Mouse (Mus musculus): ENCODE data around the gene 2010111I01Rik. TPM values are rescaled to one million over a fixed set of nuclear protein-coding genes. Genes with fewer than 3 reads are reported as not detected.

Gene 2010111I01Rik
- total and polyA plus RNA-seq, 3 experiments, result 13.3 to 19.8 (median 14.4) TPM

- dilution Hi-C loops (cut with MboI; ENCODE audit: extremely low pct_ligation_motif_present, extremely low pct_unique_long_range_greater_than_20kb, low sequenced_read_pairs), result no loop called here
- H3K4me3 ChIP-seq (replicated peaks in 1 of 3; ENCODE audit: low read depth in 2 of 3, low read length in 2 of 3, poor library complexity in 1 of 3), result no peak overlapping the region
- in situ Hi-C loops (cut with MboI; ENCODE audit: low pct_ligation_motif_present, low pct_unique_long_range_greater_than_20kb, low sequenced_read_pairs), result no loop called here
- no peaks in the 10 kb centered on the region for H3K79me2 ChIP-seq (replicated peaks; ENCODE audit: control insufficient read depth, extremely low read depth, insufficient read depth, poor library complexity, severe bottlenecking)
- H3K9me3 ChIP-seq (replicated peaks; ENCODE audit: low read length), result no peaks in the 10 kb centered on the region
- no peaks in the 10 kb centered on the region for H3K36me3 ChIP-seq (replicated peaks in 1 of 2; ENCODE audit: control insufficient read depth in 1 of 2, insufficient read depth in 1 of 2, low read length in 1 of 2)
- TF ChIP-seq MXI1 (IDR thresholded peaks at IDR 0.05; ENCODE audit: low read depth, low read length) (no peak), UBTF (IDR thresholded peaks at IDR 0.05; ENCODE audit: low read depth, low read length) (no peak), RAD21 (IDR thresholded peaks at IDR 0.05; ENCODE audit: low read depth, low read length) (no peak)
- no peak for DNase-seq (ENCODE audit: extremely low read depth)
- no peaks in the 10 kb centered on the region for H3K27me3 ChIP-seq (replicated peaks)
- H3K4me2 ChIP-seq (ENCODE audit: insufficient read depth, low read depth, poor library complexity, severe bottlenecking), result no peak overlapping the region
- H3K9ac ChIP-seq (ENCODE audit: insufficient read depth, low read depth), result no peak overlapping the region
- H3K27ac ChIP-seq (ENCODE audit: insufficient read depth, low read depth), result no peak overlapping the region
- no peaks in the 10 kb centered on the region for H3K4me1 ChIP-seq (ENCODE audit: control insufficient read depth in 1 of 2, insufficient read depth in 2 of 2)
These were observed 68.7 kb downstream of the 2010111I01Rik start for GRCm38 (mm10) chr13:63033364-63033763.

- no peak for DNase-seq (ENCODE audit: extremely low read depth)
- Histone ChIP-seq H3K4me3 (replicated peaks in 1 of 3; ENCODE audit: low read depth in 2 of 3, low read length in 2 of 3, poor library complexity in 1 of 3) (no peak overlapping the region), H3K9me3 (replicated peaks; ENCODE audit: low read length) (no peaks in the 10 kb centered on the region), H3K79me2 (replicated peaks; ENCODE audit: control insufficient read depth, extremely low read depth, insufficient read depth, poor library complexity, severe bottlenecking) (no peaks in the 10 kb centered on the region), H3K36me3 (replicated peaks in 1 of 2; ENCODE audit: control insufficient read depth in 1 of 2, insufficient read depth in 1 of 2, low read length in 1 of 2) (no peaks in the 10 kb centered on the region), H3K4me1 (ENCODE audit: control insufficient read depth in 1 of 2, insufficient read depth in 2 of 2) (no peaks in the 10 kb centered on the region), H3K27ac (ENCODE audit: insufficient read depth, low read depth) (no peak overlapping the region), H3K9ac (ENCODE audit: insufficient read depth, low read depth) (no peak overlapping the region), H3K27me3 (replicated peaks) (no peaks in the 10 kb centered on the region), H3K4me2 (ENCODE audit: insufficient read depth, low read depth, poor library complexity, severe bottlenecking) (no peak overlapping the region)
- in situ Hi-C loops (cut with MboI; ENCODE audit: low pct_ligation_motif_present, low pct_unique_long_range_greater_than_20kb, low sequenced_read_pairs), result no loop called here
- dilution Hi-C loops (cut with MboI; ENCODE audit: extremely low pct_ligation_motif_present, extremely low pct_unique_long_range_greater_than_20kb, low sequenced_read_pairs), result no loop called here
- TF ChIP-seq ZC3H11A (IDR thresholded peaks at IDR 0.05; ENCODE audit: low read depth, low read length) (no peak), PAX5 (IDR thresholded peaks at IDR 0.05; ENCODE audit: low read length) (no peak), SIN3A (IDR thresholded peaks at IDR 0.05; ENCODE audit: low read length) (no peak), ZMIZ1 (IDR thresholded peaks at IDR 0.05; ENCODE audit: low read depth, low read length) (no peak), MYC (IDR thresholded peaks at IDR 0.05; ENCODE audit: low read depth, low read length) (no peak), MAFK (IDR thresholded peaks at IDR 0.05; ENCODE audit: insufficient replicate concordance, low read length) (no peak), ZNF384 (IDR thresholded peaks at IDR 0.05; ENCODE audit: low read depth, low read length) (no peak), ETS1 (conservative IDR thresholded peaks at IDR 0.05; ENCODE audit: low read depth, low read length) (no peak), SMC3 (IDR thresholded peaks at IDR 0.05; ENCODE audit: low read depth, low read length) (no peak), USF2 (conservative IDR thresholded peaks at IDR 0.05; ENCODE audit: low read depth, low read length) (no peak), MXI1 (IDR thresholded peaks at IDR 0.05; ENCODE audit: low read depth, low read length) (no peak), CHD1 (IDR thresholded peaks at IDR 0.05; ENCODE audit: low read depth, low read length) (no peak)
These were observed 70.0 kb downstream of the 2010111I01Rik start for GRCm38 (mm10) chr13:63034666-63035065.

DNA sequence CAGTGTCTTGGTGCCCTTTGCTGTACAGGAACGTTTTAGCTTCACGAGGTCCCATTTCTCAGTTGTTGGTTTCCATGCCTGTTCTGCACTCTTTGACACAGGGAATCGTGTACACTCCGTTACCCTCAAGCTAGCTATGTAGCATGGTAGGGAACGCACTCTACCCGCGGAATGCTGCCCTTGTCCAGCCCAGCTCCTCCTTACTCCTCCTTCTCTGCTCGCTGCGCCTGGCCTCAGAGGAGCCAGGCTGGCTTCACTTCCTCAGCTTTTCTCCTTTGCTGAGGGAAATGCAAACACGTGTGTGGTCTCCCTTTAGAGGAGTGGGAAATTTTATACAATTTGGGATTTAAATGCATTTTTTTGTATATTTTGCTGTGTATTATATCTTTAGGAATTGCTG is 73.2 kb downstream of the 2010111I01Rik start:
- in situ Hi-C loops (cut with MboI; ENCODE audit: low pct_ligation_motif_present, low pct_unique_long_range_greater_than_20kb, low sequenced_read_pairs), result no loop called here

More for the DNA sequence above, 73.2 kb downstream of the 2010111I01Rik start:
- DNase-seq (ENCODE audit: extremely low read depth), result no peak
- Histone ChIP-seq H3K79me2 (replicated peaks; ENCODE audit: control insufficient read depth, extremely low read depth, insufficient read depth, poor library complexity, severe bottlenecking) (no peaks in the 10 kb centered on the region), H3K4me1 (ENCODE audit: control insufficient read depth in 1 of 2, insufficient read depth in 2 of 2) (no peaks in the 10 kb centered on the region), H3K27ac (ENCODE audit: insufficient read depth, low read depth) (no peak overlapping the region), H3K4me2 (ENCODE audit: insufficient read depth, low read depth, poor library complexity, severe bottlenecking) (no peak overlapping the region), H3K4me3 (replicated peaks in 1 of 3; ENCODE audit: low read depth in 2 of 3, low read length in 2 of 3, poor library complexity in 1 of 3) (no peak overlapping the region), H3K27me3 (replicated peaks) (no peaks in the 10 kb centered on the region), H3K9ac (ENCODE audit: insufficient read depth, low read depth) (no peak overlapping the region), H3K9me3 (replicated peaks; ENCODE audit: low read length) (no peaks in the 10 kb centered on the region), H3K36me3 (replicated peaks in 1 of 2; ENCODE audit: control insufficient read depth in 1 of 2, insufficient read depth in 1 of 2, low read length in 1 of 2) (no peaks in the 10 kb centered on the region)
- dilution Hi-C loops (cut with MboI; ENCODE audit: extremely low pct_ligation_motif_present, extremely low pct_unique_long_range_greater_than_20kb, low sequenced_read_pairs), result no loop called here
- no peak for TF ChIP-seq E2F4 (IDR thresholded peaks at IDR 0.05; ENCODE audit: insufficient replicate concordance, low read depth, low read length)
- no peak for TF ChIP-seq SIN3A (IDR thresholded peaks at IDR 0.05; ENCODE audit: low read length)
- TF ChIP-seq UBTF (IDR thresholded peaks at IDR 0.05; ENCODE audit: low read depth, low read length), result no peak
- no peak for TF ChIP-seq USF2 (conservative IDR thresholded peaks at IDR 0.05; ENCODE audit: low read depth, low read length)
- no peak for TF ChIP-seq ZNF384 (IDR thresholded peaks at IDR 0.05; ENCODE audit: low read depth, low read length)
- TF ChIP-seq IRF4 (IDR thresholded peaks at IDR 0.05; ENCODE audit: low read depth, low read length), result no peak
- no peak for TF ChIP-seq USF1 (IDR thresholded peaks at IDR 0.05; ENCODE audit: low read depth, low read length)
- TF ChIP-seq NRF1 (IDR thresholded peaks at IDR 0.05; ENCODE audit: low read depth, low read length), result no peak

Measured in CH12.LX (cell line).